Mouse (Mus musculus) 3T3-L1 (cell line): ENCODE measurements at regions not wholly inside any gene's neighbourhood (a gene's known extent, or its start where the extent isn't known, plus 50 kb on each side); places are given as distances from the start of the nearest gene placed in this dataset.
"Not testable (repeated sequence)": the region's sequence is repeated elsewhere in the genome, so short reads cannot be mapped to it uniquely, and the experiment has no call there.

ENCODE experiments used
- DNase-seq: peaks from one replicate; pipeline ENCODE4 v3.0.0-alpha.2; 2015; ENCODE audit warnings: low read depth, low spot score

DNA sequence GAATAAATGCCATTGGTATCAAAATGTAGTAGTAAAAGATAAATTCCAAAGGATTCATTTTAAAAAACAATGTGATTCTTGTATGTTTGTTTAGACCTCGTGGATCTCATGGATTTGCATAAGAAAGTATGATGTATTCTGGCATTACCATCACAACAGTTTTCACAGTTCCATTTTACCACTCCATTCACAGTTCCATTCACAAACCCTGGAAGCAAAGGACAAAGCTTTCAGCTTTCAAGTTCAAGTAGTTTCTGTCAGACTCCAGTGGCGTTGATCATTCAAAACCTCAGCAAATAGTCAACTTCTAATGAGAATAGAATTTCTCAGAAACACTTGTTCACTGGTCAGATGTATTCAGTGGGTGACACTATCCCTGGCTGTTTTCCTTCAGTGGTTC is 1157.9 kb upstream of the Cntn5 start:
- no peak for DNase-seq

DNA sequence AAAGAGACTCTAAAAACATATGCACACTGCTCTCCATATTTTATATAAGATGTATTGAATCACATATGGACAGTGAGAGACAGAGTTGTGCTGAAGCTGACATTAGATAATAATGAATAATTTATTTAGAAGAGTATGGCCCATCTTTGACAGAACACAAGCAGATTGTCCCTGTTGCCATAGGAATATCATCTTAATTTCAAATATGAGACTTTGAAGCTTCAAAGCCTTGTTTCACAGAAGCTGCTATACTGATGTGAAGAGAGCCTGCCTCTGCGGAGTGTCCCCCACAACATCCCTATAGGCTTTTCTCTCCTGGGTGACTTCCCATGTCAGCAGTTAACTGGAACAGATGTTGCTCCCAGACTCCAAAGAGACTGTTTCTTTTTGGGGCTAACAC is 1147.9 kb upstream of the Cntn5 start:
- DNase-seq = no peak

DNA sequence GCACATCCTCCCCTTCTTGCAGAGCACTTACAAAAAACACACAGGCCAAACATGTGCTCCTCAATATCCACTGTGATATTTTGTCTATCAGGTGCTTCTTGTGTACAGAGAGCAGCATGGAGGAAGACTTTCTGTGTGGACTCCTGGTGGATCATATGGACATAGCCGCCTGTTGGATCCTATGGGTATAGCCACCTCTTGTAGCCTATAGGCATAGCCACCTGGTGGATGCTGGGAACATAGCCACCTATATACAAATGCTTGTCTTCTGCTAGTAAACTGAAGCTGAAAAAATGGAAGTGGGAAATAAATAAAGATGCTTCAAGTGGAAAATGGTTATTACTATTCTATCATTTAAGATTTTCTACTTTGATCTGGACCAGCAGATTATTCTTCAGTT is 1111.4 kb upstream of the Cntn5 start:
- DNase-seq = peak; percentile 1

DNA sequence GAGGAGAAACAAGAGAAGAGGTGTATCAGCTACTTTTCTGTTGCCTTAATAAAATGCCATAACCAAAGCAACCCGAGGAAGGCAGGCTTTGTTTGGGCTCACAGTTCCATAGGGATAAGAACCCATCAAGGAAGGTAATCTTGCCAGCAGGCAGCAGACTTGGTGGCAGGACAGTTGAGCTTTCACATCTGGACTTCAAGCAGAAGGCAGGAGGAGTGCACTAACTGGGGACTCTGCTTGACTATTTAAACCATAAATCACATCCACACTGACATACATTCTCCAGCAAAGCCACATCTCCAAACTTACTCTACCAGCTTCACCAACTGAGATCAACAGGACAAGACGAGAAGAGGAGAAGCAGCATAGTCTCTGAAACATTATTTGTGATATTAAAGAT is 1094.0 kb upstream of the Cntn5 start:
- no peak for DNase-seq

DNA sequence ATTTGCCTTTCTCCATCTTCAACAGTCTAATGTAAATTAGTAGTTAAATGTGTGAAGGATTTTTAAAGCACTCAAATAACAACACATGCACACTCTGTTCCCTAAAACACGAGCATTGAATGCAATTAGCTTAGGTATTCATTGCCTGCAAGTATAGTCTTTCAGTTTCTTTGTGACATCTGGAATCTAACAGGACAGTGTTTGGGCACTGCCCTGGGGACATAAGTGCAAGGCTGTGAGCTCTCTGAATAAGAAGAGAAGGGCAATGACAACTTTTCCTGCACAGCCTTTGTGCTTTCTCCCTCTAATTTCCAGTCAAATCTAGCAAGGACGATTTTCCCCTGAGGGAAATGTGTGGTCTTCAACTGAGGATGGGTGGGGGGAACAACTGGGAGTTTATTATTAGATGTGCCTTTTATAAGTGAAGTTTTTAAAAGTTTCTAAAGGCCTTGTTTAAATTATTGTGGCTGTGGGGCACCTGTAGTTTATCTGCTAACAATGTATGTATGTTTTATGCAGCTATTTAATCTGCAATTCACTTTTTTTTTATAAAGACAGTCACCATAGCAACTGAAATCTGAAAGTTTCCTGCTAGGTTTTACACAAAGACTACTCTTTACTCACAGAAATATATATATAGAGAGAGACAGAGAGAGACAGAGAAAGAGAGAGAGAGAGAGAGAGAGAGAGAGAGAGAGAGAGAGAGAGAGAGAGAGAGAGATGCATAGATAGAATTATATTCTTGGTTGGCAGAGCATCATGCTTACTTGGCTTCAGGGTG is 1077.7 kb upstream of the Cntn5 start:
- no peak for DNase-seq

DNA sequence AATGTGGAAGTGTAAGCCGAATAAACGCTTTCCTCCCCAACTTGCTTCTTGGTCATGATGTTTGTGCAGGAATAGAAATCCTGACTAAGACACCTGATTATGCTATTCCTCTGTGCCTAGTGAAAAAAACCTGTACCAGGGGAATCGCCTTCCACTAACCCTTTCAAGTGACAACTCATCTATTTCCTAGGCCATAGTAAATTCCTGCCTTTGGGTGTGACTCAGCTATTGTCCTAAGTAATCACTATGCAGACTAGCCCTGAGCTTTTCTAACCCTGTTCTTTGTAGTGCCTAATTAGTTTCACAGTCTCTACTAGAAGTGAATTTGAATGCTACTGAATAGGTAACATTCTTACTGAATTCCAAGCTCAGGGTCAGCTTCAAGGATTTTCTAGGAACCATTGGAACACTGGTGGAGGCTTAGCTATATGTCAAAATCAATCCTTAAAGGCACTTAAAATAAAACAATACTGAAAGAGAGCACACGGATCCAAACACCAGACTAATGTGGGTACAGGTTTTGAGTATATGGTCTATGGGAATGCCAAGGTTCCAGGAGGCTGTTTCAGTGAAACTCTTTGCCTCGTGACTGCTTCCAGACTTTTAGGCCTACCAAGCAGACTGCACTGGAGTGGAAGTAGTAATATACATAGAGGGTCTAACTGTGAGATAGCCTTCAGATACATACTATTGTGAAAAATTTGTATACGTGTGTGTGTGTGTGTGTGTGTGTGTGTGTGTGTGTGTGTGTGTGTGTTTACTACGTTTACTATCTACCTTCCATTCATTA is 1036.3 kb upstream of the Cntn5 start:
- DNase-seq = not testable (repeated sequence)

DNA sequence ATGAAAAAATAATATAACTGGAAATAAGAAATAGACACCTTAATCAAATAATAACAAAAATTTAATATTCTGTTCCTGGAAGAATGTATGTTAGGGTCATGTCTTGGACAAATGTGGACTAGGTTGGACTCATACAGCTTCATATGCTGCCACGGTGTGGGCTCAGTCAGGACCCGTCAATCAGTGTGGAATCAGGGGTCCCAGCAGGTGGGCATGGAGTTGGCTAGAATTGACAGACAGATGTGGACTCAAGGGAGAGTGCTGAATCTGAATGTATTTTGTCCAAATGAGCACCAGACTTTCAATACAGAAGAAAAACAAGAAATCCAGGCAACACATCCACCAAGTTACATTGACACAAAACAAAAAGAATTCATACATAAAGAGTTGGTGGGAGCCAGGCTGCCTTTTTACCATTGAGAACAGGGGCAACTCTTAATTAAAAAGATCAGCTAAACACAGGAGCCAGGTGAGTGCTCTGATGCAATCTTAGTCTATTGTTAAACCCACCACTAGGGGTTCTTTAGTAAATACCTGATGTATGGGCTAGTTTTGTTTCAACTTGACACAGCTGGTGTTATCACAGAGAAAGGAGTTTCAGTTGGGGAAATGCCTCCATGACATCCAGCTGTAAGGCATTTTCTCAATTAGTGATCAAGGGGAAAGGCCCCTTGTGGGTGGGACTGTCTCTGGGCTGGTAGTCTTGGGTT is 1035.4 kb upstream of the Cntn5 start:
- no peak for DNase-seq

DNA sequence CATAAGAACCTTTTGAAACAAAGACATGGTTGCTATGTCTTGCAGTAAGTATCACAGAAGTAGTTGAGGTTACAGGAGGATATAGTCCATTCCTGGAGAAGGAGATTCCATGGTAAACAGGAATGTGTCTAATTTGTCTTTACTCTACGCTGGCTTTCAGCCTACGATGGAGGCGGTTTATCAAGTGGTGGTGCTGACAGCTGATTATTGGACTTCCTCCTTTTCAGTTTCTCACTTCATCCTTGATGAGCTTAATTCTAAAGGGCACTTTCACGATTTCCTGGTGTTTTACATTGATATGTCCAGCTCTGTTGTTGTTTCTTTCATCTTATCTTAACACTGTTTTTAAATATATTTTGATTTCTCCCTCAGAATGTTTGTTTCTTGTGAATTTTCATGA is 1020.9 kb upstream of the Cntn5 start:
- no peak for DNase-seq

DNA sequence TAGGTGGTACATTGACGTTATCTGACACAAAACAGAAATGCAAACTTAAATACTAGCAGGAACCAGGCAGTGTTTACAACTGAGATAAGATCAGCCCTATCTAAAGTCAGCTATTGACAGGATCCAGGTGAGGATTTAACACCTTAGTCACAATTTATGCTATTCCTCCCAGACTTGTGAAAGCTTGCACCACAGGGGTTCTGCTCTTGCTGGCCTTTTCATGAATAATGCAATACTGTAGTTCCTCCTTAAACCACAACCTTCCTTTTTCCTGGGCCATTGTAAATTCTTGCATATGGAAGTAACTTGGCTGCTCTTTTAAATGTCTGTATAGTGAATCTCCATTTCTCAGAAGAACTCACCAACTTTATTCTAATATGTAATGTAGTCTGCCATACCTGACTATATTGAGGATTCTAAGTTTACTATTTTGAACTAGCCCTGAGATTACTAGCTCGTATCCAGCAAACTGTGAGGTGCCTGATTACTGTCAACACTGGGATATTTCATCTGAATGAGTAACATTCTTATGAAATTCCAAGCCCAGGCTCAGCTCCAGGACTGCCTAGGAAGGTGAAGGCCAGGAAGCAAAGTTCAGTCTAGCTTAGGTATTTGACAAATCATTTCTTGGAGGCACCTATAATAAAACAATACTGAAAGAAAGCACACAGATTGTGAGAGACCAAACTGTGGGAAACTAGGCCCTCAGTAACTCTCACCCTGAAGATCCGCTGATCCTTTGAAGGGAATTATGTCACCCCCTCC is 1019.2 kb upstream of the Cntn5 start:
- not testable (repeated sequence) for DNase-seq

DNA sequence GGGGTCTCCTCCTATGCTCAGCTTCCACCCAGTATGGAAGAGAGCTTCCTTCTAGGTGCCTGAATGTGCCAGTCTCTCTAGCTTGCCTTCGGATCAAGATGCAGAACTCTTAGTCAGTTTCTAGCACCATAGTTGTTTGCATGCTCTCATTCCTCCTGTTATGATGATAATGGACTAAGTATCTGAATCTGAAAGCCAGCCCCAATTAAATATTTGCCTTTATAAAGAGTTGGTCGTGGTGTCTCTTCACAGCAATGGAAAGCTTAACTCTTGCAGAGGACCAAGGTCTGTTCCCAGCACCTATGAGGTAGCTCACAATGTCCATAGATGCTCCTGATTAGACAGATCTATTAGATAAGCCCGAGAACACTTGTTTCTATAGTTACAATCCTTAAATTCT is 1015.7 kb upstream of the Cntn5 start:
- no peak for DNase-seq

DNA sequence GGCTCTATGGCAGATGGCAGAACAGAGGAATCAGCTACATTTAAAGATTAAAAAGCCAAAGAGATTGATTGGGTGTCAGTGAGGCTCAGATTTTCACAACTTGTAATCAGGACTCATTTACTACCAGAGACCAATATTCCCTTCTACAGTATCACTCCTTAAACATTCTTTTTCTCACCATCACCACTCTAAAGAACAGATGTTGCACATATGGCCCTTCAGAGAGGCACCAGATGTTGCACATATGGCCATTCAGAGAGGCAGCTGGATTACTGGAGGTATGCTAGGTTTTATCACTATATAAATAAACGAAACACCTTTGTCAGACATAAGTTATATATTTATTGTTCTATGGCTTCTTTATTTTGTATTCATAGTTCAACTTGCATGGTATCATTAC is 993.7 kb upstream of the Cntn5 start:
- DNase-seq = no peak

DNA sequence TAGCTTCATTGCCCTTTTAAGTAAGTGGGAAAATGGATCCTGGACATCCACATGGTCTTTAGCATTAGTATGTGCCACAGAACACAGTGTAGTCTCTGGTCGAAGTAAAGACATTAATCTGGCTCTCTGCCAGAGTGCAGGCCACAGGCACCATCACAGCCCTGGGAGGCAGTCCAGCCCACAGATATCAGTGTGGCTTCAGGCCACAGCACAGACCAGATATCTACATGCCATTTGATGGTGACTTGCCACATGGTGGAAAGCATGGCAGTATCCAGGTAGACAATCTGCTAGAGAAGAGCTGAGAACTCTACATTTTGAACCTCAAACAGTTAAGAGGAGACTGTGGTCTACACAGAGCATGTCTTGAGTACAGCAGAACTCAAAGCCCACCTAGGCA is 981.2 kb upstream of the Cntn5 start:
- DNase-seq = no peak

DNA sequence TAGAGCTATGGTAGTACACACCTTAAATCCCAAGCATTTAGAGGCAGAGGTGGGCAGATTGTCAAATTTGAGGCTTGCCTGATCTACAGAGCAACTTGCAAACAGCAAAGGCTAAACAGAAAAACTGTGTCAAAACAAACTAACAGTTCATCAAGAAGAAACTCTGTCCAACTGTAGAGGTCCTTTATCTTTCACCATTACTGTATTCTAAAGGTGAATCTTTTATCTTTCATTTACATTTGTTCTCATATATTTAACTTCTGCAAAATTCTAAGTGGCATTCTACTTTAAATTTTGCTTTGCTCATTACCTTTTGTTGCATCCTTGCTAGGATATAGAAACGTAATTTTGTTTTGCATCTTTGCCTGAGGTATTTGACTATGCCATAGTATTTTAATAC is 967.5 kb upstream of the Cntn5 start:
- DNase-seq = no peak

DNA sequence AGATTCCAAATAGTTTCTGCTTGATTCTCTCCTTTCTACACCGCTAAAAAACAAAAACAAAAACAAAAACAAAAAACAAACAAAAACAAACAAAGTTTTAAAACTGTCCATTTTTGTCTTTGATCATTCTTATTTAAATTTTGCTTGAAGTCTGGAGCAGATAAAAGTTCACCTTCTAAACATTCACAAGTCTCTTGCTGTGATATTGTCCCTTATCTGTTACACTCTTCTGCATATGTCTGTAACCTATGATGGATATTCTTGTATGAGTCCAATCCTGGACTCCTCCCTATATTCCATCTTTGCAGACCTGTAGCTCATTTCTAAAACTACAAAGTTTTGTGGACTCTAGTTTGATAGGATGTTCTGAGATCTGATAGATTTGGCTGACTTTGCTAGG is 966.9 kb upstream of the Cntn5 start:
- DNase-seq = no peak

DNA sequence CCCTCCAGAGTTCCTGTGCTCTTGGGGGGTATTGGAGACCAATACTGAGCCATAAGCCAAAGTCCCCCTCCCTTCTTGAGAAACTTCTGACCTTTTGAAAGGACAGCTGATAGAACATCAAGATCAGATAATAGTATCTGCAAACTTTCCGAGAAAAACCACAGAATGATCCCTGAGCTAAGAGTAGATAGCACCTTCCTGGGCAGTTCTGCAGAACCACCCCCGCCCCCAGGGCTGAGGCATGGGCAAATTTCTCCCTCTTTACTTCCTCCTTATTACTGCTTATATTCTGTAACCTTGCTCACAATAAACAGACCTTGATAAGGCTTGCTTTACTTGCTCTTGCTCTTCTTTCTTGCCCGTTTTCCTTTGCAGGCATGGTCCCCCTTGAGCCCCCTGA is 944.1 kb upstream of the Cntn5 start:
- not testable (repeated sequence) for DNase-seq
